Mouse (Mus musculus): ENCODE measurements around the gene Slc20a1.

DNA sequence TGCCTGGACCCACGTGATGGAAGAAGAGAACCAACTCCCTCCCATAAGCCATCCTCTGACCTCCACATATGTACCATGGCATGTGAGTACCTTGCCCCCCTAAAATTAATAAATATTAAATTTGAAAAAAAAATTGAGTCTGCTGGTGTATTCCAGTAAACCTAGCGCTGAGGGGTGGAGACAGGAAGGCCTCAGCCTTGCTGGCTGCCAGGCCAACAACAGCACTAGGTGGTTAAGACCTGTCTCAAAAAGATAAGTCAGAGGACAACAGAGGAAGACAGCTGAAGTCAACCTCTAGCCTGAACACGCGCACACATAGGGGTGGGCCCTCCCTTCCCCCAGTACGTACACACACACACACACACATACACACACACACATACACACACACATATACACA lies 16.2 kb downstream of the Slc20a1 start:
- TF ChIP-seq CTCF (conservative IDR thresholded peaks at IDR 0.05; ENCODE audit: insufficient read depth, insufficient read length, low read depth, low read length): no peak
- TF ChIP-seq POLR2A (IDR thresholded peaks at IDR 0.05; ENCODE audit: low read depth, low read length): no peak

Data from kidney, adult 2 months (tissue).